Mouse (Mus musculus) limb, embryonic 15.5 days (tissue): ENCODE data around the gene Cubn. TPM values are rescaled to one million over a fixed set of nuclear protein-coding genes. Genes with fewer than 3 reads are reported as not detected.
A peak's percentile ranks its signal among the peaks of the same experiment; 100 is the strongest.

ENCODE experiments used
- ATAC-seq: fragments of 200-750 bp; cut with Nextera tagmentation; 2 replicates; pipeline ENCODE4 v1.8.0; 2017; ENCODE audit warnings: low read depth, moderate TSS enrichment; ENCODE audit not compliant: insufficient number of reproducible peaks, low FRiP score, low TSS enrichment
- H3K27ac ChIP-seq: fragments of 300-500 bp; sonication (generic); 2 replicates; pipeline ENCODE4 v1.5.1; 2015; ENCODE audit warnings: moderate library complexity, mild to moderate bottlenecking, inconsistent platforms
- H3K27me3 ChIP-seq: fragments of 300-500 bp; sonication (generic); 2 replicates; pipeline ENCODE4 v1.6.1; 2015; ENCODE audit warnings: inconsistent platforms
- H3K36me3 ChIP-seq: fragments of 300-500 bp; sonication (generic); 2 replicates; pipeline ENCODE4 v1.6.1; 2015; ENCODE audit warnings: inconsistent platforms
- H3K4me1 ChIP-seq: fragments of 300-500 bp; sonication (generic); 2 replicates; pipeline ENCODE4 v1.6.1; 2015; ENCODE audit warnings: inconsistent platforms
- H3K4me2 ChIP-seq: fragments of 300-500 bp; sonication (generic); 2 replicates; pipeline ENCODE4 v1.6.1; 2015; ENCODE audit warnings: mild to moderate bottlenecking, inconsistent platforms
- H3K4me3 ChIP-seq: fragments of 300-500 bp; sonication (generic); 2 replicates; pipeline ENCODE4 v1.5.1; 2015; ENCODE audit warnings: mild to moderate bottlenecking, inconsistent platforms
- H3K9ac ChIP-seq: fragments of 300-500 bp; sonication (generic); 2 replicates; pipeline ENCODE4 v1.6.1; 2015; ENCODE audit warnings: inconsistent platforms
- H3K9me3 ChIP-seq: fragments of 300-500 bp; sonication (generic); 2 replicates; pipeline ENCODE4 v1.6.1; 2016; ENCODE audit warnings: inconsistent platforms
- WGBS: fragments of 180-500 bp; shearing (Covaris S2); methylation state at CpG from one replicate; pipeline ENCODE4 v1.1.7; 2015; 5-methylcytosine and 5-hydroxymethylcytosine counted together
- polyA plus RNA-seq: library from polyadenylated mRNA; unstranded; fragments of >200 nt; fragmentation: Nextera tagmentation; extraction: Ambion mirVana; gene quantifications from 2 replicates; pipeline ENCODE4 v1.2.1, GENCODE M21; 2015

The Cubn gene
- polyA plus RNA-seq, 1 experiment from 2014 or later, result 0.22 TPM

GRCm38 (mm10) chr2:13372256-13372824 lies 119.3 kb downstream of the Cubn start:
- H3K36me3 ChIP-seq, result no peaks in the 10 kb centered on the region
- H3K4me1 ChIP-seq, result peaks cover 14% of the 10 kb centered on the region
- no peak overlapping the region for H3K9ac ChIP-seq
- 0 out of 2 replicates have a peak overlapping the region, but pooled peaks have one; percentile 7 for H3K4me2 ChIP-seq
- no peak for ATAC-seq
- H3K27me3 ChIP-seq, result no peaks in the 10 kb centered on the region
- H3K27ac ChIP-seq, result peak overlapping the region; percentile 40
- H3K9me3 ChIP-seq, result no peaks in the 10 kb centered on the region
- 5% methylated on average over 5 of the region's 5 CpGs for whole genome bisulfite sequencing
- H3K4me3 ChIP-seq, result no peak overlapping the region

GRCm38 (mm10) chr2:13371797-13372170 lies 119.8 kb downstream of the Cubn start:
- no peak overlapping the region for H3K4me3 ChIP-seq
- 12% methylated on average over 4 of the region's 4 CpGs for WGBS
- H3K4me1 ChIP-seq, result peaks cover 14% of the 10 kb centered on the region
- ATAC-seq, result no peak
- H3K27ac ChIP-seq, result peak overlapping the region; percentile 78
- H3K4me2 ChIP-seq, result no peak overlapping the region
- no peak overlapping the region for H3K9ac ChIP-seq
- no peaks in the 10 kb centered on the region for H3K27me3 ChIP-seq
- no peaks in the 10 kb centered on the region for H3K9me3 ChIP-seq
- no peaks in the 10 kb centered on the region for H3K36me3 ChIP-seq

DNA sequence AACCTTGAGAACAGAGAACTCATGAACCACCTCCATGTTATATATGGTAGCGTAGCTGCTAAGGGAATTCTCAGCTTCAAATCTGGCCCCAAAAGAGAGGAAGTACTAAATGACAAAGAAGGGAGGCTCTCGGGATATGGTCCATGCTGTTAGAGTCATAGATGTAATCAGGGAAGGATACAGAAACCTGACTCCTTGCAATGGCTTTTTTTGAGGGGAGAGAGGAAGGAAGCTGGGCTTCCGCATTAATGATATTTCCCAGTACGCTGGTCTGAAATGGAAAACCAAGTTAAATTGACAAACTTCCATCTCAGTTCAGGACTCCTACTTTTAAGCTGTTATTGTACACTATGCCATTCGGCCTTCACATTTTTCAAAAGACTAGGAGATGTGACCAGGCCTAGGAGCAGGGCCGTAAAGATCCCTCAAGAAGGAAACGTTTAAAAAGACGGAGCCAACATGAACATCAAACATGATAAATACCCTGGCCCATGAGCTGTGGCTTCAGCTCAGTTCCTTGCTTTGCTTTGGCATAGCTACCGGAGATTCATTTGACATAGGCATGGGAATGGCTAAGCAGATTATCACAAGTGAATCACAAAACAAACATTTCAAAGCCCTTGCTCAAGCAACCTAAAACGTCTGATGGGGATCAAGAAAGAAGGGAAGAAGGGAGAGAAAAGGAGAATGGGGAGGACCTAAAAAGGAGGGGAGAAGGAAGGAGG lies 120.4 kb downstream of the Cubn start:
- H3K9ac ChIP-seq, result no peak overlapping the region
- H3K4me1 ChIP-seq, result peaks cover 14% of the 10 kb centered on the region
- no peak overlapping the region for H3K4me3 ChIP-seq
- H3K9me3 ChIP-seq, result no peaks in the 10 kb centered on the region
- no peak overlapping the region for H3K4me2 ChIP-seq
- H3K36me3 ChIP-seq, result no peaks in the 10 kb centered on the region
- H3K27ac ChIP-seq, result peak overlapping the region; percentile 78
- no peaks in the 10 kb centered on the region for H3K27me3 ChIP-seq
- WGBS, result 59% methylated on average over 10 of the region's 10 CpGs
- no peak for ATAC-seq

- Histone ChIP-seq H3K27ac (no peak overlapping the region), H3K4me2 (no peak overlapping the region), H3K4me1 (peaks cover 14% of the 10 kb centered on the region), H3K27me3 (no peaks in the 10 kb centered on the region), H3K9ac (no peak overlapping the region), H3K9me3 (no peaks in the 10 kb centered on the region), H3K36me3 (no peaks in the 10 kb centered on the region), H3K4me3 (no peak overlapping the region)
- WGBS, result 52% methylated on average over 2 of the region's 2 CpGs
- no peak for ATAC-seq
Observed at GRCm38 (mm10) chr2:13370556-13370955, 121.1 kb downstream of the Cubn start.

- Histone ChIP-seq H3K9ac (no peak overlapping the region), H3K36me3 (no peaks in the 10 kb centered on the region), H3K4me1 (peaks cover 14% of the 10 kb centered on the region), H3K9me3 (no peaks in the 10 kb centered on the region), H3K4me2 (no peak overlapping the region), H3K27me3 (no peaks in the 10 kb centered on the region), H3K27ac (no peak overlapping the region), H3K4me3 (no peak overlapping the region)
- ATAC-seq, result no peak
- 82% methylated on average over 3 of the region's 3 CpGs for whole genome bisulfite sequencing
Observed at GRCm38 (mm10) chr2:13368517-13368916, 123.1 kb downstream of the Cubn start.

GRCm38 (mm10) chr2:13357885-13358552 lies 133.6 kb downstream of the Cubn start:
- WGBS, result 60% methylated on average over 7 of the region's 7 CpGs
- no peak overlapping the region for H3K4me2 ChIP-seq
- no peaks in the 10 kb centered on the region for H3K9me3 ChIP-seq
- H3K36me3 ChIP-seq, result no peaks in the 10 kb centered on the region
- no peak overlapping the region for H3K27ac ChIP-seq
- H3K9ac ChIP-seq, result no peak overlapping the region
- no peak for ATAC-seq
- no peaks in the 10 kb centered on the region for H3K27me3 ChIP-seq
- peaks cover 6% of the 10 kb centered on the region; the same call in 1 of the 2 replicates for H3K4me1 ChIP-seq
- no peak overlapping the region for H3K4me3 ChIP-seq

DNA sequence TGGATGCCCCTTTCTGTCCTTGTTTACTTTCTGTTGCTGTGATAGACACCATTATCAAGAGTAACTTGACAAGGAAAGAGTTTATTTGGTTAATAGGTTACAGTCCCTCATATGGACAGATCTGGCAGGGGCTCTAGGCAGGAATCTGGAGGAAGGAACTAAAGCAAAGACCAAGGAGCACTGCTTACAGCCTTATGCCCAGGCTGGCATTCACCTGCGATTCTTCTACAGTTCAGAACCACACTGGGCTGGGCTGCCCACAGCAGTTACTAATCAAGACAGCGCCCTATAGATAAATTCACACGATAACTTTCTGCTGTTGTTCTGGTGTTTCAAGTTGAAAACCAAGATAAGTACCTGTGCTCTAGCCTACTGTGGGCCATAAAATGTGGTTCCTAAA lies 138.8 kb downstream of the Cubn start:
- Histone ChIP-seq H3K27ac (peak overlapping the region; percentile 77), H3K36me3 (no peaks in the 10 kb centered on the region), H3K9me3 (no peaks in the 10 kb centered on the region), H3K4me2 (no peak overlapping the region), H3K4me1 (no peaks in the 10 kb centered on the region), H3K9ac (no peak overlapping the region), H3K4me3 (no peak overlapping the region), H3K27me3 (no peaks in the 10 kb centered on the region)
- 76% methylated on average over 3 of the region's 3 CpGs for WGBS
- no peak for ATAC-seq

GRCm38 (mm10) chr2:13352112-13352728 lies 139.4 kb downstream of the Cubn start:
- Histone ChIP-seq H3K27ac (peak overlapping the region; percentile 77), H3K9me3 (no peaks in the 10 kb centered on the region), H3K4me1 (no peaks in the 10 kb centered on the region), H3K36me3 (no peaks in the 10 kb centered on the region), H3K4me3 (no peak overlapping the region), H3K4me2 (no peak overlapping the region), H3K9ac (no peak overlapping the region), H3K27me3 (no peaks in the 10 kb centered on the region)
- WGBS, result 36% methylated on average over 1 of the region's 1 CpGs
- peak; percentile 89 for ATAC-seq

DNA sequence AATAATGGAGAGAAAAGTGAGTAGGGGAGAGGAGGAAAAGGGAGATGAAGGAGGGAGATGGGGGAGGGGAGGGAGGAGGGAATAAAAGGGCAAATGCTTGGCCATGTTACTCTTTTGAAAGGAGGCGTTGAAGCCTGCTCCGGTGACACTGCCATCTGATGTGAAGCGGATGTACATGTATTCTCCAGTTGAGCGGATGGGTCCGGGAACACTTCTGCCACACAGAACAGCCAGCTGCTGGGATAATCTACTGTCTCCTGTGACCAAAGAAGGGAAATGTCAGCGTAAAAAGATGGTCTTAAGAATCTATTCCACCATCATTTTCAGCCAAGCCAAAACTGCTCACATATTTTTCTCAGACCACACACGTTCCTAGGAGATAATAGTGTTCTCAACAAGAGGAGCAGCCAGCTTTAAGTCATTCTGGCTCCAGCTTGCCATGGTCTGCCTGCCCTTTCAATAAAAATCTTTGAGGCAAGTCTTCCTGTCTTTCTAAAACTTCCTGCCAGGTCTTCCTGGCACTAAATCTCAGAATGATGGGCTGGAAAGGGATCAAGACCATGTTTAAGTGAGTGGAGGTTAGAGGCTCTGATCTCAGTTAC lies 149.2 kb downstream of the Cubn start:
- WGBS, result 71% methylated on average over 7 of the region's 7 CpGs
- no peak overlapping the region for H3K4me3 ChIP-seq
- H3K27me3 ChIP-seq, result no peaks in the 10 kb centered on the region
- no peak overlapping the region for H3K9ac ChIP-seq
- H3K36me3 ChIP-seq, result no peaks in the 10 kb centered on the region
- no peak for ATAC-seq
- H3K4me1 ChIP-seq, result no peaks in the 10 kb centered on the region
- no peaks in the 10 kb centered on the region for H3K9me3 ChIP-seq
- H3K4me2 ChIP-seq, result no peak overlapping the region
- H3K27ac ChIP-seq, result no peak overlapping the region

- Histone ChIP-seq H3K9me3 (no peaks in the 10 kb centered on the region), H3K27ac (no peak overlapping the region), H3K27me3 (no peaks in the 10 kb centered on the region), H3K4me3 (no peak overlapping the region), H3K4me1 (no peaks in the 10 kb centered on the region), H3K36me3 (no peaks in the 10 kb centered on the region), H3K4me2 (no peak overlapping the region), H3K9ac (no peak overlapping the region)
- WGBS, result 69% methylated on average over 4 of the region's 4 CpGs
- no peak for ATAC-seq
Observed at GRCm38 (mm10) chr2:13335446-13335845, 156.2 kb downstream of the Cubn start.

GRCm38 (mm10) chr2:13329754-13330417 lies 161.7 kb downstream of the Cubn start:
- H3K9ac ChIP-seq, result no peak overlapping the region
- no peaks in the 10 kb centered on the region for H3K9me3 ChIP-seq
- no peaks in the 10 kb centered on the region for H3K27me3 ChIP-seq
- H3K27ac ChIP-seq, result no peak overlapping the region
- H3K4me1 ChIP-seq, result no peaks in the 10 kb centered on the region
- H3K36me3 ChIP-seq, result no peaks in the 10 kb centered on the region
- WGBS, result 51% methylated on average over 4 of the region's 4 CpGs
- no peak for ATAC-seq
- no peak overlapping the region for H3K4me3 ChIP-seq
- H3K4me2 ChIP-seq, result no peak overlapping the region
